Mouse (Mus musculus): ENCODE data around the gene Map3k6.

DNA sequence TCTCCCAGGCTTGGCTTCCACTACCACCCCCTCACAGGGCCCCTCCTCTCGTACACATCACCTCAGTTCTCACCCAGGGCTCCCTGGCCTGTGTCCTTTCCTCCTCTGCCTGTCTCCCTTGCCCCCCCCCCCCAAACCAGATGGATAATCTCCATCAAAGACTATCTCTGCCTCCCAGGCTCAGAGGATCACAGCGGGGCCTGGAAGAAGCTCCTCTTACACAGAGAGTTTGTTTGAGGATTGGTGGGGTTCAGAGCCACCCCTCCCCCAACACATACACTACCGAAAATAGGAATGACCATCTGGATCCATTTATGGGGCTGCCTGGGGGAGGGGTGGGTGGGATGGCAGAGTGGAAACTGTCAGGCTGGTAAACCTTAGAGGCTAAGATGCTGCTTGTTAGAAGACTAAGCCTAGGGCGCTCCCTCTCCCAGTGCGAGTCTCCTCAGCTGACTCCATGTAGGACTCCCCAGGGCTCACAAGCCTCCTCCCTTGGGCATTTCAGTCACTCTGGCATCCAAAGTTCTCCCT is 41.4 kb downstream of the Map3k6 start:
- TF ChIP-seq ZNF384 (IDR thresholded peaks at IDR 0.05; ENCODE audit: low read depth, low read length) (no peak), CHD2 (IDR thresholded peaks at IDR 0.05; ENCODE audit: low read depth, low read length) (no peak)

All from ES-E14 (cell line).